Mouse (Mus musculus): ENCODE measurements at regions not wholly inside any gene's neighbourhood (a gene's known extent, or its start where the extent isn't known, plus 50 kb on each side); places are given as distances from the start of the nearest gene placed in this dataset.

GRCm38 (mm10) chr12:15684311-15684710, 132.4 kb downstream of the Trib2 start:
- TF ChIP-seq CTCF (IDR thresholded peaks at IDR 0.05; ENCODE audit: low read depth) (no peak), EP300 (optimal IDR thresholded peaks at IDR 0.05) (no peak)
